Mouse (Mus musculus) adrenal gland, postnatal 0 days (tissue): ENCODE data around the gene Smlr1. TPM values are rescaled to one million over a fixed set of nuclear protein-coding genes. Genes with fewer than 3 reads are reported as not detected.

ENCODE experiments used
- polyA plus RNA-seq: library from polyadenylated mRNA; unstranded; fragments of >200 nt; fragmentation: Nextera tagmentation; extraction: Ambion mirVana; gene quantifications from 2 replicates; pipeline ENCODE4 v1.2.1, GENCODE M21; 2015

The Smlr1 gene
- polyA plus RNA-seq: 2.0 and 2.7 TPM in 2 replicates

GRCm38 (mm10) chr10:25535891-25536331 is at the start of gene Smlr1:
Gene Smlr1 (minus strand): TSS chr10:25536267.

Other genes starting within 250 kb of the Smlr1 start
- gene Akap7, start 228.4 kb downstream of the Smlr1 start, polyA plus RNA-seq: 57.6 and 59.4 TPM in 2 replicates
- gene Epb41l2, start 176.5 kb downstream of the Smlr1 start, polyA plus RNA-seq: 31.1 and 35.1 TPM in 2 replicates